Mouse (Mus musculus) cerebellum, adult 2 months (tissue): Measurements from ENCODE around the gene 2010111I01Rik.

Experiments
- CTCF ChIP-seq: fragments of 200-500 bp; IDR thresholded peaks from 2 replicates; pipeline ENCODE4 v1.5.1; 2011; ENCODE audit warnings: low read depth, mild to moderate bottlenecking, control low read depth, low read length, moderate library complexity, borderline replicate concordance; ENCODE audit not compliant: insufficient read depth
- POLR2A ChIP-seq: fragments of 200-500 bp; IDR thresholded peaks from 2 replicates; pipeline ENCODE4 v1.6.1; 2011; ENCODE audit warnings: low read length, control low read depth, borderline replicate concordance; ENCODE audit not compliant: insufficient read depth

DNA sequence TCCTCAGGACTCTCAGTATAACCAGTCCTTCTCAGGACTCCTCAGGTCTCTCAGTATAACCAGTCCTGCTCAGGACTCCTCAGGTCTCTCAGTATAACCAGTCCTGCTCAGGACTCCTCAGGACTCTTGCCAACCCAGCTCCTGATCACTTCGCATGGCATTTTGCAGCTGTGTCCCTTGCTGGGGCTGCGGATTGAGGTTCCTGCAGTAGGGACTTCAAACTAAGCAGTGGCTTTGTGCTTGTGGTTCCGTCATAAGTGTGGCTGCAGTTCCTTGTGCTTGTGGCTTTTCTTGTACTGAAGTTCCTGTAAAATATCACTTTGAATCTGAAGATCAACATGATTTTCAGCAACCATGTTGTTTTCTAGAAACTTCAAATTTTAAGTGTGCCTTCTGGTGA lies 320.1 kb downstream of the 2010111I01Rik start:
- no peak for TF ChIP-seq CTCF
- TF ChIP-seq POLR2A: no peak
